Mouse (Mus musculus) embryonic fibroblast, embryonic 13.5 days (primary cell): ENCODE measurements at regions not wholly inside any gene's neighbourhood (a gene's known extent, or its start where the extent isn't known, plus 50 kb on each side); places are given as distances from the start of the nearest gene placed in this dataset.
A peak's percentile ranks its signal among the peaks of the same experiment; 100 is the strongest.

ENCODE experiments used
- H3K27ac ChIP-seq: 2 replicates; pipeline ENCODE4 v1.5.1; 2012; ENCODE audit warnings: low read length, control low read depth, inconsistent platforms; ENCODE audit not compliant: insufficient read depth
- H3K4me1 ChIP-seq: 2 replicates; pipeline ENCODE4 v1.6.1; 2011; ENCODE audit warnings: low read length; ENCODE audit not compliant: control insufficient read depth, insufficient read depth
- H3K4me3 ChIP-seq: 2 replicates; pipeline ENCODE4 v1.5.1; 2011; ENCODE audit warnings: mild to moderate bottlenecking, control low read depth, low read length; ENCODE audit not compliant: insufficient read depth
- CTCF ChIP-seq: IDR thresholded peaks from 2 replicates; pipeline ENCODE4 v1.5.1; 2011; ENCODE audit warnings: mild to moderate bottlenecking, control low read depth, low read length, moderate library complexity, borderline replicate concordance; ENCODE audit not compliant: insufficient read depth
- POLR2A ChIP-seq: IDR thresholded peaks from 2 replicates; pipeline ENCODE4 v1.6.1; 2011; ENCODE audit warnings: low read depth, mild to moderate bottlenecking, control low read depth, low read length, moderate library complexity

DNA sequence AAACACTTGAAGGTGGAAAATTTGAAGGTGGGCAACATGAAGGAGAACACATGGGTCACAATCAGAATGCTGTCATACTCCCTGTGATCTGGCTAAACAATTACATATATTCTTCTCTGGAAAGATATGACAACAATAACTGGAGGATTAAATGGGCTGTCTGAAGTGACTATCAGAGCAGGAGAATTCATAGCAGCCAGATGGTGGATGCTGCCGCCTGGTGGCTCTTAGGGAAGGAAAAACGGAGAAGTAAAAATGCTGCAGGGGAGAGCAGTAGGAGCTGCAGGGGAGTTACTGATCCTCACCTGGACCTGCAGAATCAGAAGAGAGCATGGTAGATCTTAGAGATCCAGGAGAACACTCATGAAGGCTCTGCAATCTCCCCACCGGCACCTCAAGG, 255.8 kb upstream of the Gpr149 start:
- Histone ChIP-seq H3K27ac (no peak overlapping the region), H3K4me1 (no peaks in the 10 kb centered on the region), H3K4me3 (no peak overlapping the region)
- no peak for TF ChIP-seq POLR2A
- TF ChIP-seq CTCF: 0 out of 2 replicates have a peak, but pooled peaks have one; percentile 10

DNA sequence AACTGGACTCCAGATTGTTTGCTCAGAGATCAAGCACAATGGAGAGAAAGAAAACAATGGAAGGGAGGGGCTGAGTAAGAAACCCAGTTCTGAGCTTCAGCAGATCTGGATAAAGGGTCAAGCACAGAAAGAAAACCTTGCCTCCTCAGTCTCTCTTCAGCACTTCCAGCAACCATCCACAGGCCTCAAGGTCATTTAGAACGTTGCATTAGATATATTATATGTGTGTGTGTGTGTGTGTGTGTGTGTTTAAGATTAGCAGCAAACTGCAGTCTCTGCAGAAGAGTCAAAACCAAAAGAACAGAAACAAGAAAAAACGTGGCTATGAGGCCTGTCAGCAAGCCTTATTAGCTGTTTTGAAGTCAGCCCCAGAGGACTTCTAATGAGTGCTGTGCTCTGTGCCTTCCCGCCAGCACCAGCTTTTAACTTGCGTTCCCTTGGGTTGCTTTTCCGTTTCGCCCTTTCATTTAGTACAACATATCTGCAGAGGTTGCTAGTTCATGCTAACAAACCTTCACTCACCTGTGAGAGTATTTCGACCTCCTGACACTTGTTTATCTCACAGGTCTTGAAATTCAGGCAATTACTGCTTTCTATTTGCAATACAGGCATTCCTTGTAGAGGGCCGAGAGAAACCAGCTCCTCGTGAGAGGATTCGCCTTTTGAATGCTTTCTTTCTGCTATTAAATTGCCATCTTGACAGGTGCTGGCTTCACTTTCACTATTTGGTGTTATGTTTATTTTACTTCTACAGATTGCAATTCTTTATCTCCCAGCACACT, 230.9 kb upstream of the Gpr149 start:
- Histone ChIP-seq H3K27ac (no peak overlapping the region), H3K4me3 (no peak overlapping the region), H3K4me1 (no peaks in the 10 kb centered on the region)
- TF ChIP-seq CTCF: no peak

DNA sequence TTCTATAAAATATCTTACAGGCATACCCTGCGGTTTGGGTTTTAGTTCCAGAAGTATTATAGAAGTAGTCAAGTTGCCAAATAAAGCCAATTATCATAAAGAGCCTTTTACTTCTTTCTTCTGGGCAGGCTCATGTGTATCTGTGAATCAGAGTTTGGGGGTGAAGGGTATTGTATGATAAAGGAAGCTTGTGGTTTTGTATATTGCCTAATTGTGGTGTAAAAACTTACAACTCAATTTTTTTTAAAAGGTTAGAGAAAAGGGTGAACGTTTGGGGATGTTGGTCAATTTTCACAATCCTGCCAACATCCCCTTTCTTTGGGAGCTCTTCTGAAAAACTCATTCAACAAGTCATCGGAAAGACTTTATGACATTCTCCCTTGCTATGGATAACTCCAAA, 219.0 kb upstream of the Gpr149 start:
- Histone ChIP-seq H3K4me1 (no peaks in the 10 kb centered on the region), H3K4me3 (no peak overlapping the region), H3K27ac (no peak overlapping the region)
- TF ChIP-seq POLR2A: no peak
- no peak for TF ChIP-seq CTCF

DNA sequence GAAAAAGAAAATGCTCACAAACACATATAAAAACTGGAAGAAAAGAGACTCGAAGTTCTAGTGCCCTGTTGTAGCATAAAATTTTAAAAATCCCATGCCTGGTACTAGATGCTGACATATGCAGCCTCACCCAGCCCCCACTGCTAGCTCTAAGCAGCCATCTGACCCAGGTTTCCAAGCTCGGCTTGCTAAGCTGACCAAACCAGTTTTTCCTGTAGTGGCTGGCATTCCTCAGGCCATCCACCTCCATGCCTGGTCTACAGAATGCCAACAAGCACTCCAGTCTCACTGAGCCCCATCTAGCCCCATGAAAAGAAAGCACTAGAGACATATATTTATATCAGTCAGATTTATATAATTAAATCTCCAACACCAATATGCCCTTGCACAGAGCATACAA, 196.1 kb upstream of the Gpr149 start:
- TF ChIP-seq POLR2A (no peak), CTCF (no peak)
- Histone ChIP-seq H3K4me3 (no peak overlapping the region), H3K27ac (no peak overlapping the region), H3K4me1 (no peaks in the 10 kb centered on the region)

DNA sequence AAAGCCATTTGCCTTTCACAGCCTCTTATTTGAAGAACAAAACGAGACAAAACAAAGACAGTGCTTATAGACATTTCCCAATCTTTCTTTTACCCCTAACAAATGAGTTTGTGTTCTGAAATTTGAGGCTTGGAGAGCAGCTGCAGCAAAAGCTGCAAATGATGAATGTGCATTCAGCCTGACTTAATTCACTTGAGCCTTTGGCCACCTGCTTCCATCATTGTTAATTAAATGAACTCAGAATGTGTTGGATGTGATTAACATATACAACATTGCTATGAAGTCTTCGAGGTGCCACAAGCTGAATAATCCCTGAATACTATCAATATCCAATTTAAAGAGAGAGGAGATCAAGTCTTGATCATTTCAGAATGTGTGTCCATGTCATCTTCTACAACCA, 181.3 kb upstream of the Gpr149 start:
- no peak for TF ChIP-seq POLR2A
- no peak for TF ChIP-seq CTCF
- Histone ChIP-seq H3K4me3 (no peak overlapping the region), H3K4me1 (no peaks in the 10 kb centered on the region), H3K27ac (no peak overlapping the region)
